ENCODE assay signal across 8 mouse cellular contexts in genomic region chr19:56396227-56396626, GRCm38 (mm10). TPM values are rescaled to one million over a fixed set of nuclear protein-coding genes. Genes with fewer than 3 reads are reported as not detected.
DNase-seq lines count a peak whose midpoint lies in the region; ATAC-seq and TF ChIP-seq lines count a peak whose summit lies in the region.

No protein-coding gene starts in this region.

- TF ChIP-seq EP300 in liver, embryonic 14.5 days (IDR thresholded peaks at IDR 0.05; ENCODE audit: low read depth), result no peak

- 16% methylated on average over 12 of the region's 12 CpGs for WGBS in thymus, adult 2 months
- 45% methylated on average over 12 of the region's 12 CpGs for whole genome bisulfite sequencing in forebrain, embryonic 15.5 days
- WGBS in liver, embryonic 14.5 days (ENCODE audit: insufficient replicate concordance), result 13% methylated on average over 12 of the region's 12 CpGs

- no peak for TF ChIP-seq POLR2A in thymus, adult 2 months (IDR thresholded peaks at IDR 0.05; ENCODE audit: control insufficient read depth, extremely low read depth, insufficient read depth, low read length, poor library complexity)

- H3K4me1 ChIP-seq in thymus, adult 2 months (replicated peaks; ENCODE audit: control insufficient read depth, insufficient read depth, low read length), result peaks cover 25% of the 10 kb centered on the region
- H3K4me1 ChIP-seq in forebrain, embryonic 15.5 days, result peaks cover 13% of the 10 kb centered on the region
- peaks cover 37 to 58% of the 10 kb centered on the region in 2 experiments for H3K4me1 ChIP-seq in liver, embryonic 14.5 days (replicated peaks; ENCODE audit: control insufficient read depth in 2 of 2, insufficient read depth in 2 of 2, low read length in 1 of 2)

- ATAC-seq in forebrain, embryonic 15.5 days (replicated peaks), result no peak
- ATAC-seq in liver, embryonic 14.5 days (ENCODE audit: insufficient read depth), result no peak

- no peaks in the 10 kb centered on the region for H3K27me3 ChIP-seq in thymus, adult 2 months (ENCODE audit: control insufficient read depth, insufficient read depth, low read length)
- H3K27me3 ChIP-seq in forebrain, embryonic 15.5 days, result peaks cover 13% of the 10 kb centered on the region; the same call in 1 of the 2 replicates
- H3K27me3 ChIP-seq in liver, embryonic 14.5 days (ENCODE audit: control insufficient read depth, insufficient read depth, low read length), result no peaks in the 10 kb centered on the region

- no peaks in the 10 kb centered on the region for H3K36me3 ChIP-seq in thymus, adult 2 months (ENCODE audit: control insufficient read depth, insufficient read depth, low read length)
- H3K36me3 ChIP-seq in forebrain, embryonic 15.5 days, result no peaks in the 10 kb centered on the region
- no peaks in the 10 kb centered on the region for H3K36me3 ChIP-seq in liver, embryonic 14.5 days (replicated peaks; ENCODE audit: control insufficient read depth, insufficient read depth, low read depth)

- peak; percentile 16 for DNase-seq in thymus, adult 2 months
- no peak for DNase-seq in thymus, postnatal 36 days
- no peak for DNase-seq in liver, embryonic 14.5 days (ENCODE audit: low read depth in 3 of 3, low spot score in 3 of 3)
- peak; percentile 36 for DNase-seq in testis, postnatal 10 days (ENCODE audit: low spot score)
- no peak for DNase-seq in embryo, embryonic 11 days
- DNase-seq in gastrocnemius, adult 18-20 months (ENCODE audit: low spot score), result no peak
- DNase-seq in cerebellum, postnatal 10 days, result no peak

- H3K9me3 ChIP-seq in forebrain, embryonic 15.5 days, result no peaks in the 10 kb centered on the region
- H3K9me3 ChIP-seq in liver, embryonic 14.5 days (ENCODE audit: control insufficient read depth, low read length), result no peaks in the 10 kb centered on the region

- peak overlapping the region; percentile 94 for H3K4me3 ChIP-seq in thymus, adult 2 months (ENCODE audit: control insufficient read depth, insufficient read depth, low read length)
- peak overlapping the region; percentile 57 for H3K4me3 ChIP-seq in forebrain, embryonic 15.5 days
- peak overlapping the region; percentile 81 to 83 for H3K4me3 ChIP-seq in liver, embryonic 14.5 days (ENCODE audit: insufficient read depth in 1 of 2, low read depth in 2 of 2, low read length in 2 of 2)

- H3K9ac ChIP-seq in forebrain, embryonic 15.5 days (replicated peaks), result peak overlapping the region; percentile 55; the same call in 1 of the 2 replicates
- peak overlapping the region; percentile 84 for H3K9ac ChIP-seq in liver, embryonic 14.5 days (replicated peaks)

- no peak overlapping the region for H3K27ac ChIP-seq in thymus, adult 2 months (ENCODE audit: control insufficient read depth, insufficient read depth, low read length)
- no peak overlapping the region for H3K27ac ChIP-seq in forebrain, embryonic 15.5 days (replicated peaks)
- no peak overlapping the region for H3K27ac ChIP-seq in liver, embryonic 14.5 days

- H3K4me2 ChIP-seq in forebrain, embryonic 15.5 days (replicated peaks), result peak overlapping the region; percentile 99
- peak overlapping the region; percentile 96 for H3K4me2 ChIP-seq in liver, embryonic 14.5 days (ENCODE audit: low read depth)

- TF ChIP-seq CTCF in thymus, adult 2 months (IDR thresholded peaks at IDR 0.05; ENCODE audit: borderline replicate concordance, control insufficient read depth, extremely low read depth, insufficient read depth, low read length, poor library complexity), result no peak
- no peak for TF ChIP-seq CTCF in liver, embryonic 14.5 days (IDR thresholded peaks at IDR 0.05; ENCODE audit: low read depth)

RNA-seq across cellular contexts. Expression of gene Casp7, which starts 0.7 kb away (rescaled TPM):
- polyA plus RNA-seq in thymus, adult 2 months (2012; rRNA removed), result 19.6 and 21.3 TPM in 2 replicates
- 14.7 TPM in 2 replicates for polyA plus RNA-seq in forebrain, embryonic 15.5 days (2015; fragmentation: Nextera tagmentation; extraction: Ambion mirVana)
- 6.7 and 9.5 TPM in 2 replicates for polyA plus RNA-seq in liver, embryonic 14.5 days (2012; rRNA removed)
- 11.9 and 13.2 TPM in 2 replicates for polyA plus RNA-seq in liver, embryonic 14.5 days (2014; fragmentation: Nextera tagmentation; extraction: Ambion mirVana)
- total RNA-seq in gastrocnemius, adult 18-20 months (2021), result 1 to 10 TPM; 3.3 to 3.7 TPM

RNA-seq across cellular contexts. Expression of gene Nrap, which starts 6.4 kb away (rescaled TPM):
- polyA plus RNA-seq in thymus, adult 2 months (2012; rRNA removed), result 0.47 and 4.3 TPM in 2 replicates
- polyA plus RNA-seq in forebrain, embryonic 15.5 days (2015; fragmentation: Nextera tagmentation; extraction: Ambion mirVana), result 0.41 and 0.45 TPM in 2 replicates
- 0.06 and 0.10 TPM in 2 replicates for polyA plus RNA-seq in liver, embryonic 14.5 days (2012; rRNA removed)
- polyA plus RNA-seq in liver, embryonic 14.5 days (2014; fragmentation: Nextera tagmentation; extraction: Ambion mirVana), result 0.05 and 0.06 TPM in 2 replicates
- total RNA-seq in gastrocnemius, adult 18-20 months (2021), result 1,000 to 10,000 TPM; 1,001 to 1,024 TPM

Comparison
In these comparisons a context has a peak if more than half of its experiments do, and no peak if none do; other contexts are left out.
1. DNase-seq: peak in thymus, adult 2 months (single experiment) and testis, postnatal 10 days (single experiment); none in thymus, postnatal 36 days (0 of 2), liver, embryonic 14.5 days (0 of 3), embryo, embryonic 11 days (single experiment), gastrocnemius, adult 18-20 months (single experiment) and cerebellum, postnatal 10 days (0 of 2).
2. Peak in every context shown above with its lines, with median percentiles within 50 percentile points of each other: H3K4me3 ChIP-seq.